10 mouse cellular contexts compared by ENCODE assay signal in genomic region chr19:24371763-24372640, GRCm38 (mm10).
DNase-seq lines count a peak whose midpoint lies in the region; ATAC-seq and TF ChIP-seq lines count a peak whose summit lies in the region.
"Had no signal": no experiment of that assay in that cellular context is flagged by ENCODE, and none has a peak within 500 bp of the region (broad histone marks: within the 10 kb centered on the region; RNA-seq: fewer than 3 reads in every experiment).

No protein-coding gene starts in this region.

- TF ChIP-seq POLR2A in testis, adult 2 months (IDR thresholded peaks at IDR 0.05; ENCODE audit: control insufficient read depth, low read depth, low read length), result no peak

- H3K4me1 ChIP-seq in testis, adult 2 months (ENCODE audit: control insufficient read depth, insufficient read depth, low read length), result no peaks in the 10 kb centered on the region
- H3K4me1 ChIP-seq in intestine, embryonic 16.5 days (ENCODE audit: control insufficient read depth, insufficient read depth, low read length), result peaks cover 3% of the 10 kb centered on the region; the same call in 1 of the 2 replicates

- ATAC-seq in megakaryocyte progenitor cell, adult 5-6 weeks (replicated peaks; ENCODE audit: poor library complexity), result no peak
- ATAC-seq in intestine, embryonic 16.5 days, result no peak

- peak overlapping the region; percentile 34; the same call in 1 of the 2 replicates for H3K27ac ChIP-seq in testis, adult 2 months (ENCODE audit: control insufficient read depth, insufficient read depth, low read depth, low read length)
- peak overlapping the region; percentile 91 for H3K27ac ChIP-seq in layer of hippocampus, adult 2 months
- no peak overlapping the region for H3K27ac ChIP-seq in intestine, embryonic 16.5 days (ENCODE audit: low read length)

- DNase-seq in embryo, embryonic 10 days (ENCODE audit: low spot score), result peak; percentile 22
- no peak for DNase-seq in embryo, embryonic 9.5 days (ENCODE audit: extremely low spot score)
- no peak for DNase-seq in testis, postnatal 10 days (ENCODE audit: low spot score)
- DNase-seq in layer of hippocampus, adult 2 months (ENCODE audit: low spot score in 2 of 2), result peak; percentile 51 to 67
- peak; percentile 10 for DNase-seq in skeletal muscle tissue, adult 2 months (ENCODE audit: low read depth, low spot score)
- DNase-seq: adrenal gland, postnatal 25 days; lung, embryonic 14.5 days had no signal

- no peak overlapping the region for H3K4me2 ChIP-seq in intestine, embryonic 16.5 days (ENCODE audit: low read depth, low read length)
- H3K4me2 ChIP-seq: lung, embryonic 14.5 days had no signal

- no peaks in the 10 kb centered on the region for H3K27me3 ChIP-seq in testis, adult 2 months (ENCODE audit: control insufficient read depth, insufficient read depth, low read length)
- H3K27me3 ChIP-seq in intestine, embryonic 16.5 days (replicated peaks; ENCODE audit: control insufficient read depth, insufficient read depth, low read length), result no peaks in the 10 kb centered on the region

- H3K9ac ChIP-seq in intestine, embryonic 16.5 days (ENCODE audit: low read depth, low read length), result no peak overlapping the region
- H3K9ac ChIP-seq: lung, embryonic 14.5 days had no signal

- TF ChIP-seq CTCF in testis, adult 2 months (IDR thresholded peaks at IDR 0.05; ENCODE audit: control insufficient read depth, insufficient read depth, insufficient replicate concordance, low read depth, low read length), result no peak
- TF ChIP-seq CTCF in layer of hippocampus, adult 2 months (conservative IDR thresholded peaks at IDR 0.05), result no peak

- no peak overlapping the region for H3K4me3 ChIP-seq in testis, adult 2 months (ENCODE audit: control insufficient read depth, low read depth, low read length)
- peak overlapping the region; percentile 33; the same call in 1 of the 2 replicates for H3K4me3 ChIP-seq in layer of hippocampus, adult 2 months
- H3K4me3 ChIP-seq in intestine, embryonic 16.5 days (ENCODE audit: low read length), result no peak overlapping the region

- 71% methylated on average over 19 of the region's 19 CpGs for WGBS in intestine, embryonic 16.5 days

- H3K9me3 ChIP-seq in intestine, embryonic 16.5 days (ENCODE audit: control insufficient read depth, low read length), result no peaks in the 10 kb centered on the region

- H3K36me3 ChIP-seq in testis, adult 2 months (ENCODE audit: control insufficient read depth, insufficient read depth, low read length), result no peaks in the 10 kb centered on the region
- H3K36me3 ChIP-seq in intestine, embryonic 16.5 days (ENCODE audit: control insufficient read depth, insufficient read depth, low read length), result no peaks in the 10 kb centered on the region

Comparison
In these comparisons a context has a peak if more than half of its experiments do, and no peak if none do; other contexts are left out.
1. DNase-seq: peak in embryo, embryonic 10 days (single experiment), layer of hippocampus, adult 2 months (2 of 2) and skeletal muscle tissue, adult 2 months (single experiment); none in embryo, embryonic 9.5 days (single experiment) and testis, postnatal 10 days (single experiment).